Mouse (Mus musculus) kidney, postnatal 36 days (tissue): Measurements from ENCODE around the gene Sulf2.
"Not testable (repeated sequence)": the region's sequence is repeated elsewhere in the genome, so short reads cannot be mapped to it uniquely, and the experiment has no call there.

Experiments used
- DNase-seq, 2 experiments: peaks; one replicate each; pipeline ENCODE4 v3.0.0; 2021 to 2022; ENCODE audit warnings: mixed read lengths in 2 of 2

The Sulf2 gene

DNA sequence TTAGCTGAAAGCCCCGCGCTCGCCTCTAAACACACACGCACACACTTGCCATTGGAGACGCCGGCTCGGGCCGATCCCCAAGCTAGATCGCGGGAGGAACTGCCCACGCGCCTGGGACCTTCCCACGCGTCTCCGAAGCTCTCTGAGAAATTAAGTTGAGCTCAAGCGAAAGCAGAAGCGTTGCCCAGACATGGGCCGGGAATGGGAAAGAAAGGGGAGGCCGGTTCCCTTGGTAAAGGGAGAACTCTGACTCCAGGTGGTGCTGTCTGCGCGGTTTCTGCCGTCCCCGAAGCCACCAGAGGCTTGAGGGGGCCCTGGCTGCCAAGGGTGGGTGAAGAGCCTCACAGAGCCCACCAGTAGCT is at the start of gene Sulf2:
Gene Sulf2 (minus strand): TSS at position 210 of the 362 bp plus-strand sequence.
- DNase-seq = peak; percentile 79 to 85

DNA sequence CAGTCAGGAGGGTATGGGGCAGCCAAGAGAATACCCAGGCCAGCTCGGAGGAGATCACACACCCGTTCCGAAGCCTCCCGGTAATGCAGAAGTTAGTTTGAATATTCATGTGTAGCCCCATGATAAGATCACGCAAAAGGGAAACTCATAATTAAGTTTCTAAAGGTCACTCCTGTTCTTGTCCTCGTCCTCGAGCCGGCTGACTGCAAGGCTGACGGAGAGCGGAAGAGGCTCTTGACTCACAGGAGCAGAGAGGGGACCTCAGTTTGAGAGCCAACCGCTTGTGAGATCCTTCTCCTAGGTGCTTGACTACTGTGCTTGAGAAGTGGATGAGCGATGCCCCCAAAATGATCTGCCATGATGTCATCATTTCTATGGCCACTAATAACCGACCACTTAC is 48.7 kb upstream of the Sulf2 start:
- no peak for DNase-seq

DNA sequence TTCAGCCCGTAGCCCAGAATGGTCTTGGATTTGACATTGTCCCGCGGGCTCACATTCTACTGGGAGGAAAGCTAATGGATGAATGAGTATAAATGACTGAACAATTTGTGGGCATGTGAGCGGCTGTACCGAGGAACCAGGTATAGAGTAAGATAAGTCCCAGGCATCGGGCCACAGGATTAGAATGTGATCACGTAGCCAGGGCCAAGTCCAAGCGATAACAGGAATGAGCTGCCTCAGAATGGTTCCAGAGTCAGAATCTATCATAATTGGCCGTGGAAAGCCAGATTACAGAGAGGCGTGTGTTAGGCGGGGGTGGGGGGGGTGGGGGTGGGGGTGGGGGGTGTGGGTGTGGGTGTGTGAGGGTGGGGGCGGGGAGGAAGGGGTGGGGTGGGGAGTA is 48.2 kb upstream of the Sulf2 start:
- no peak for DNase-seq

DNA sequence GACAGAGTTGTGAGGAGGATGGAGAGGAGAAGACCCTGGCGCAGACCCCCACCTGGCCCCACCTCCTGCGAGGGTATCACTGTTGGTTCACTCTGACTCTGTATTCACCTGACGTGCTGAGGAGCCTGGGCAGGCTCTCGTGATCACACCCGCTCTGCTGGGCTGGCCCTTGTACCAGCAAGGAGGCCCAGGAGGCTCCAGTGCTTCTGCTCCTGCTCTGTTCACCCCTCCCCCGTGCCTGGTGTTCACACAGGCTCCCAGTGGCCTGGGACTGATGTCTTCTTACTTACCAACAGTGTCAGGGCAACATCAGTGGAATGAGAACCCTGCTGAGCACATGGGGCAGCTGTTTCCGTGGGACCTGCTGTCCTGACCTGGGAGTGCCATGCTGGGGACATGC is 42.5 kb upstream of the Sulf2 start:
- DNase-seq = peak; percentile 22 to 53

DNA sequence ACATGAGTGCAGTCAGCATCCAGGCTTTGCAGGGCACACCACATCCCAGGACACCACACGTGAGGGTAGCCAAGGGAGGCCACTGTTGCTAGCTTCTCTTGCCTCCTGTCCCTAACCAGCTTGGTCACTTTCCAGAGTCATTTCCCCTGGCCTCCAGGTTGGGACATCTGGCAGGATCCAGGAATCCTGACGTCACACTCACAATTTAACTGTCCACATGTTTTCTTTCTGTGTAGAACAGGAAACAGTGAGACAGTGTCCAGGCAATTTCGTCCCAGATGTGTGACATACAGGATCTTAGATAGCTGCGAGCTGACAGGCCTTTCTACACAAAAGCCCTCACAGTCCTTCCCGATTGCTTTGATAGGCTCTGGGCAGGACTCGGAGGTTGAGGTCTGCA is 41.6 kb upstream of the Sulf2 start:
- peak; percentile 48 to 78 for DNase-seq

GRCm38 (mm10) chr2:166196080-166196786 is 40.8 kb upstream of the Sulf2 start:
- DNase-seq = no peak

- peak in 1 of 2 experiments; percentile 40 for DNase-seq
Observed at GRCm38 (mm10) chr2:166195041-166195440, 39.6 kb upstream of the Sulf2 start.

DNA sequence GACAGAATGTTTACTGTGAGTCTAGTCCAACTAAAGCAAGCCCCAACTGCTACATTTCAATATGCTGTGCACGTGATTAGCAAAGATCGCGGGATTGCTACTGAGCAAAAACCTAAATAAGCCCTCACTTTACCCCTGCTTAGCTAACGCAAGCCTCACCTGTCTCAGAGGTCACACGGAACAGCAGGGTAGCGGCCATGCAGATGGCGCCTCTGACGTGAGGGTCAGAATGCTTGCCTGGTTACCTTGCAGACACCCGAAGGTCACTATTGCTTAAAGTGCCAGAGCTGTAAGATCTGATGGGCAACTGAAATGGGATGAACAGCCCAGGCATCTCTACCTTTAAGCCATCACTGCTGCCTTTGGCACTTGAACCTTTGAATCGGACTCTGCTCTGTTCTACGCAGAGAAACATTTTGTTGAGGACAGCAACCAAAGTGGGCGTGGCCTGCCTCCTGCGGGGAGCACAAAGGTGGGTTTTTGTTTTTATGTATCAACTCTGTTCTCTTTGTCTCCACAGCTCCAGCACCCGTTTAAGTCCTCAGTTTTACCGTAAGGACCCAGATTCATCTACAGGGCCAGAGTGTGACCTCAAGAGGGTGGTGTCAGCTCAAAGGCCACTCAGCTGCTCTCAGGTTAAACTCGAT is 38.8 kb upstream of the Sulf2 start:
- peak; percentile 87 to 88 for DNase-seq

DNA sequence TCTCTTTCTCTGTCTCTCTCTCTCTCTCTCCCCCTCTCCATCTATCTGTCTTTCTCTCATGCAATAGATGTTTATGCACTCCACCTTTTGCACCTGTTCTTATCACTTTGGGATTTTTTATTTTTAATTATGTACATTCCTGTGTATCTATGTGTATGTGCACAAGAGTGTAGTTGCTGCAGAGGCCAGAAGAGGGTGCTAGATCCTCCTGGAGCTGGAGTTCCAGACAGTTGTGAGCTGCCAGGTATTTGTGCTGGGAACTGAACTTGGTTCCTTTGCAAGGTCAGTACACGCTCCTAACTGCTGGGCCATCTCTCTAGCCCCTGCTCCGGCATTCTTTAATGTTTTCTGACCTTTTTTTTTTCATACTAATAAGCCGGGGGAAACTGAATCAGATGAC is 38.0 kb upstream of the Sulf2 start:
- DNase-seq = no peak

DNA sequence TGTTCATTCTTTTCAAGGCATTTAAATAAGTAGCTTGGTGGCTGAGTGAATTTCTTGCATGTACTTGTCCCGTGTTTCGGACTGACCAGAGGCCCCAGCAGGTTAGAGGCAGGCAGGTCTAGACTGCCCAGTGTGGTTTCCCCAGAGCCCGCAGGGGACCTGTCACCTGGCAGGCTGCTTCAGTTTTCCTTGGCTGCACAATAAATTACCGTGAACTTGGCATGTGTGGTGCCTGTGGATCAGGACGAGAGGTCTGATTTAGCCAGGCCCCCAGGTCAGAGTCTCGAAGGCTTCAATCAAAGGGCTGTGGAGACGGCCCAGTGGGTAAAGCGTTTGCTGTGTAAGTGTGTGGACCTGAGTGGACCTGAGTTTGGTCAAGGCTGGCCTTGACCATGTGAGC is 35.4 kb upstream of the Sulf2 start:
- DNase-seq = peak; percentile 81 to 89

- no peak for DNase-seq
Observed at GRCm38 (mm10) chr2:166189191-166189590, 33.7 kb upstream of the Sulf2 start.

DNA sequence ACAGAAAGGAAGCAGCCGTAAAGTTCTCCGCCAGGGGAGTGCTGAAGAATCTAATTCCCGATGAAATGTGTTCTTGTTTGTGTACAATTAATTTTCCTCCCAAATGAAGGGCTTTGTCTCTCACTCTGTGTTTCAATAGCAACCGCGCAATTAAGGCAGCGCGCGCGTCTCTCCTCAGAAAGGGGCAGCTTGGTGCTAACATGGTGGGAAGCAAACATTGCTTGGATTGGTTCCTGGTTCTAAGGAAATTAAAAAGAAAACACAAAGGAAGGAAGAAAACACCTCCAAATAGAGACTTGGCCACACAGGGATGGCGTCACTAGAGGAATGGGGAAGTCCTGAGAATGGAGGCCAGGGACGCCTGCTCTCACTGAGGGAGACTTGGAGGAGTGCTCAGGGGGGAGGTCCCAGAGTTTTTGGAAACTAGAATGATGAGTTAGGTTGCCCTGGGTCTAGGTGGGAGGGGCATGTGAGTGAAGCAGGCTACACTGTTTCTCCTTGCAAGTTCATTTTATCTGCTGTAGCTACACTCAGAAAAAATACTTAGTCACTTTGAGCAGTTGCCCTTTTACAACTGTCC is 32.5 kb upstream of the Sulf2 start:
- not testable (repeated sequence) for DNase-seq

GRCm38 (mm10) chr2:166187319-166187718 is 31.9 kb upstream of the Sulf2 start:
- DNase-seq = not testable (repeated sequence)

GRCm38 (mm10) chr2:166186244-166186948 is 30.9 kb upstream of the Sulf2 start:
- DNase-seq = peak; percentile 77

DNA sequence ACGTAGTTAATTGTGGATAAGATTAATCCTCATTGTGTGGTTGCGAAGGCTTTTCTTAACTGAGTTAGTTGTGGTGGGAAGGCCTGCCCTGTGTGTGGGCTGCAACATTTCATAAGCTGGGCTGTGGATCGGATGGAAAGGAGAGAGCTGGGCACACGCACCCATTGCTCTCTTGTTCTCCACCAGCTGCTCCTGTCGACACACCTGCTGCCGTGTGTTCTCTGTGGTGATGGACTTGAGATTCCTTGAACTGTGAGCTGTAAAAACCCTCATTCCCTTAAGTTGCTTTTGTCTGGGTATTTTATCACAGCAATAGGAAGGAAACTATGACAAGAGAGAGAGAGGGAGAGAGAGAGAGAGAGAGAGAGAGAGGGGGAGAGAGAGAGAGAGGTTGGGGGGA is 30.3 kb upstream of the Sulf2 start:
- DNase-seq = no peak

DNA sequence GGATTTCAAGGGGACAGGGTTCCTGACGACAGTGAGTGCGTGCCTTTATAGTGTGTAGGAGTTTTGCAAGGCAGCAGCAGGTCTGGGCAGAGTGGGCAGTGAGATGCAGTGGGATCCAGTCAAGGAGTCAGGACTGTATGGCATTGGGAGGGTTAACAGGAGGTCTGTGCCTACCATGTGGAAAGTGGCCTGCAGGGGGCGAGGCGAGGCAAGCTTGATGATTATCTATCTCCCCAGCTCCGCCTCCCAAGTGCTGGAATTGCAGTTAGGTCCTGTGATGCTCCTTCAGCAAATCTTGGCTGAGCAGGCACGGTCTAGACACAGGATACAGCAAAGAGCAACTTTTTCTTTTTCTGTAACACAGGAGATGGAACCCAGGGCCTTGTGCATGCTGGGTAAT is 29.0 kb upstream of the Sulf2 start:
- peak in 1 of 2 experiments; percentile 62 for DNase-seq

DNA sequence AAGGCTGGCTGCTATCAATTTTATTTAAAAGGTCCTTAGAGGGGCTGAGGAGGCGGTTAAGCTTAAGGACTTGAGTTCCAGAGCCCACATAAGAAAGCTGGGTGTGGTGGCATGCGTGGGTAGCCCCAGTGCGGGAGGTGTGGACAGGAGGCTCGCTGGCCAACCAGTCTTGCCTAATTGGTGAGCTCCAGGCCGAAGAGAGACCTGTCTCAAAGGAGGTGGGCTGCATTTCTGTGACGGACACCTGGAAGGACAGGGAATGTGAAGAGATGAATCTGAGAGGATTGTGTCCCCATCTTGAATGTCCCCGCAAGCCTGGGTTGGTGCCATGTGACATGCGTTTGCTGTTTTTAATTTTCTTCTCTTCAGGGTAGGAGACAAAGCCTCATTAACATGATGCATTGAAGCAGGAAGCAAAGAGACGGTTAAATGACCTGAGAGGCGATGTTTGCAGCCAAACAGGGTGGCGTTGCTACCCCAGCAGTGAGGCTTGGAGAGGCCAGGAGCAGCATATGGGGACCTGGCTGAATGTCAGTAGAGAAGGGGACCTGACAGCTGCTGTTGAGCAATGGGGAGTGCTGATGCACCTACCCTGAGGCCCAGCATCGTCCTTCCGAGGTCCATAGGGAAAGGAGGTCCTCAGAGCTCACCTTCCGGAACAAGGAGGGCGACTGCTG is 26.7 kb upstream of the Sulf2 start:
- no peak for DNase-seq

DNA sequence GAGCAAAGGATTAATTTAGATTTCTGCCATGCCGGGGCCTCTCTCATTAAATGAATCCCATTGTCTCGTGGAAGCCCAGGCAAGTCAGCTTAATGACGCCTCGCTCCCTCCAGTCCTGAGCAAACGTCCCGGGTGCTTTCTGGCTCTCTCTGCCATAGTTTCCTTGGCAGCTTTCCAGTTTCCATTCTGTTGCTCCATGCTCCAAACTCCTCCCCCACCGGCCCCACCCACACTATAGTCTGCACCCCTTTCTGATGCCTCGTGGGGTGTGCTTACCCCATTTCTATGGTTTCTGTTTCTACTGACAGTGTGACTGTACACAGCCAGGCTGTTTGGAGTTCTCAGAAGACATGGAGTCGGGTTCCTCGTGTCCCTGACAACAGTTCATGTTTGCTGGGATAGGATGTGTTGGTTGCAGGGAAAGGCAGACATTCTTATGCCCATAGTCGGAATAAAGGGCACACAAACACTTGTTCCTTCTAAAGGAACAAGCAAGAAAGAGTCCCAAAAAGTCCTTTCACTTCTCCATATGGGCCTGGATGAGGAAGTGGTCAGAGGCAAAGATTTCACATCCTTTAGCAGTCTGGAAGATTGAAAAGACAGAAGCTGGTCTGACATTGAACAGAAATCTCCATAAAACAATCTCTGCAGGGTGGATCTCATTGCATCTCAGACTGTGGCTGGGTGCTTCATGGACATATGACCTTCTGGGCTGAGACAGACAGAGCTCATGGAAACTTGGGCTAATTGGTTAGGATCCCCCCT is 25.5 kb upstream of the Sulf2 start:
- DNase-seq = peak; percentile 78 to 82

DNA sequence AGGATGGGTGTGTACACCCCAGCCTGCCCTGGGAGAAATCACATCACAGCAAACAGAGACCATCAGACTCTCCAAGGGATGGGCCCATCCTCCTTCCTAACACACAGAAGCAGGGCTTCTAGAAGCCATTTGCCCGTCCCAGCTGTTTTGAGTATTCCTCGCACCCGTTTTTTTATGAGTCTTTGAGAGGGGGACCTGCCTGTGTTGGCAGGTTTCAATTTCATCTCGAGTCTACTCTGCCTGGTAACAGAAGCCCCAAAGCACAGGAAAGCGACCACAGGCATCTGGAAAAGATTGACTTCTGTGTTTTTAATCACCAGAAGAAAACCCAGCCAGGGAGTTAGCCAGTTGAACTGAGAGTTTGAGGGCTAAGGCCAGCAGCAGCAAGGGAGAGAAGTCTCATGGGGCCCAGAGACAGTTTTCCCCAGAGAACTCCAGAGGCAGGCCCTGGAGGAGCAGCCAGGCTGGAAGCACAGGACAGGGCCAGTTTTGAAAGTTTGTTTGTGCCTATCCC is 24.7 kb upstream of the Sulf2 start:
- no peak for DNase-seq

DNA sequence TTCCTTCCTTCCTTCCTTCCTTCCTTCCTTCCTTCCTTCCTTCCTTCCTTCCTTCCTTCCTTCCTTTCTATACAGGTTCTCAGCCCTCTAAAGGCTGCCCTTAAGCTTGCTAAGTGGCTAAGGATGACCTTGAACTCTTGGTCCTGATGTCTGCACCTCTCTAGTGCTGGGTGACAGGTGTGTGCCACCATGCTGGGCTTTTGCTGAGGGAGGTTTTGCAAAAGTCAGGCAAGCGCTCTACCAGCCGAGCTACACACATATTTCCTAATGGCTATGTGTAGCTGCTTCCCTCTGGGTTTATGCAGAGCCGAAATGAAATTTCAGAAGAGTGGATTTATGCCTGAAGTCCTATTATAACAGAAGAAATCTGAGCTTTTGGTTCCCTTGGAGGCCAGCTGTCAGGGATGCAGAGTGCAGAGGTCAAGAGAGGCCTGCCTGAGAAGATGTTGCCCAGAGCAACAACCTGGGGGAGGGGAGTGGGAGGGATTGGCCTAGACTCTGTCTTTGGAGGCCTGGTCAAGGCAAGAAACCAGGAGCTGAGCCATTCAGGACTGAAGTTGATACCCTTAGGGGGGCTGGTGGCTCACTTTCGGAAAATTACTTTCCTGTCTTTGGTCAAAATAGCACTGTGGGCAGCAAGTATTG is 24.1 kb upstream of the Sulf2 start:
- peak; percentile 44 to 48 for DNase-seq

DNA sequence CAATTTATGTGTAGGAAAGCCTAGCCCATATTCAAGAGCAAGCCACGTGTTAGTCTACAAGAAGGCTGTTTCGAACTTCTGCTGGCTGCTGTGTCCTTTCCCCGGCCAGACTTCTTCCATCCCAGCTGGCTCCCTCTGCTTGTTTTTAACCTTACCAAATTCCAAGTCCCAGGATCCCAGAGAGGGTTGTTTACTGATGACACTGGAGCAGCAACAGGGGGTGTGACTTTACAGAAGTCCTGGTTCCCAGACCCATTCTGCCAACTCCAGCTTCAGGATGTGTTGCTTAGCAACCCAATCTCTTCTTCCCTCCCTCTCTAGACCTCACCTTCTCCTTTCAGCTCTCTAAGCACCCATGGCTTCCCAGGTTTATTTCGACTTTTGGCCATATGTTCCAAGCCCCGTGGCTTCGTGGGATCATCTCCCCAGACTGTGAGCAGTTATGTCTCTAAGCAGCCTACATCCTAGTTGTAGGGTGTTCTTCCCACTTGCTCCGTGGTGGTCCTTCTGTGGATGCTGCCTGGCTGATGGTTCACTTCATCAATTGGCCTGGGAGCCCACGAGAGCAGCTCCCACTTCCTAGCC is 20.2 kb upstream of the Sulf2 start:
- DNase-seq = no peak
